Mouse (Mus musculus): ENCODE results near the gene Agfg1.
"Not testable (repeated sequence)": the region's sequence is repeated elsewhere in the genome, so short reads cannot be mapped to it uniquely, and the experiment has no call there.

The Agfg1 gene

GRCm38 (mm10) chr1:82901201-82901600, 61.9 kb downstream of the Agfg1 start:
- DNase-seq (ENCODE audit: low read depth, low spot score), result no peak

DNA sequence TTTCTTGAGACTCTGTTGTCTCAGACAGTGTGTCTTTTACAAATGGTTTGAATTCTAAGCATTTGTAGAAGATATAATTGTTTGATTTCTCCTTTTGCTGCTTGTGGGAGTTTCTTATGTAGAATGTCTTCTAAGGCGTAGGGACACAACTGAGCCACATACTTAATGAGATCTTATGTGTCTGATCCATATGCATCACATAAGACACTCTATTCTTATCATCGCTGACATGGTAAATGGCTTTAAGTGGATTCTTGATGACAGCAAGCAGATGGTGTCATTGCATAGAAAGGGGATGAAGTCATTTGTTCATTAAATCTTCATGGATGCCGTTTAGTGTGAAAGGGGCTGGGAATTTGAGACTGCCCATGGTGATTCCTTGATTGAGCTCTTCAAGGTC, 66.6 kb downstream of the Agfg1 start:
- no peak for DNase-seq (ENCODE audit: low read depth, low spot score)

DNA sequence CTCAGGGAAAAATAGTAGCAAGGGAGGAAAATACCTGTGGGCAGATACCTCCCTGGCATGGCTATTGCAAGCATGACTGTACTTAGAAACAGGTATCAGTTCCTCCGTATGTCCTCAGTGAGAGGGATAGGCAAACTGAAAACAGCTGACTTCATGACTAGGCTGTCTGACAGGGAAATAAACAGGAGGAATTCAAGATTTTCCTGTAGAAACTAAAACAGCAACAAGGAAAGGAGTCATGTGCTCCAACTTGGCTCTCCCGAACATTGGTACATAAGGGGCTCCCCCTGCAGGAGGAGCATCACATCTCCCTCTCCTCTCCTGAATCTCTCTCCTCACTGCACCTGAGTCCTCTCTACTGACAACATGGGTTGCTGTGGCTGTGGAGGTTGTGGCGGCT, 73.7 kb downstream of the Agfg1 start, which contains the start of gene A030005L19Rik:
TSS of gene A030005L19Rik (plus strand) at position 301 of the 400 bp plus-strand sequence.
- DNase-seq (ENCODE audit: low read depth, low spot score), result peak; percentile 38

DNA sequence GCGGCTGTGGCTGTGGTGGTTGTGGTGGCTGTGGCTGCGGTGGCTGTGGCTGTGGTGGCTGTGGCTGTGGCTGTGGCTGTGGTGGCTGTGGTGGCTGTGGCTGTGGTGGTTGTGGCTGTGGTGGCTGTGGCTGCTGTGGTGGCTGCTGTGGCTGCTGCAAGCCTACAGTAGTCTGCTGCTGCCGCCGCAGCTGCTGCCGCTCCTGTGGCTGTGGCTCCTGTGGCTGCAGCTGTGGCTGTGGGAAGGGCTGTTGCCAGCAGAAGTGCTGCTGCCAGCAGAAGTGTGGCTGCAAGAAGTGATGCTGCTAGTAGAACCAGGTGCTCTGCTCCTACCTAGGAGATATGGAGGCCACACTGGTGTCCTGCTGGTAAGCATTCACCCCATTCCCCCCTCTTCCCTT, 74.2 kb downstream of the Agfg1 start:
- DNase-seq (ENCODE audit: low read depth, low spot score), result not testable (repeated sequence)

DNA sequence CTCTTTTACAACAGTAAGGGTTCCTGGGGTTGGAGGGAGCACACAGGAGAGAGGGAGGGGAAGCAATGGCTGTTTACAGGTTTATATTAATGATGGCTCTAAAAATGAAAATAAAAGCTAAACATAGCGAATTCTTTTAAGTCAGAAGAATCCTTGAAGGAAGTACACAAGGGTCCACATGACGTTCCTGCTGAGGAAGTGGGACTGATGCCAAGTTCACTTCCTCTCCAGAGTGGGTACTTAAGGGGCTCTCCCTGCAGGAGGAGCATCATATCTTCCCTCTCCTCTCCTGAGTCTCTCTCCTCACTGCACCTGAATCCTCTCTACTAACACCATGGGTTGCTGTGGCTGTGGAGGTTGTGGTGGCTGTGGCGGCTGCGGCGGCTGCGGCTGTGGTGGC, 85.4 kb downstream of the Agfg1 start, which contains the start of gene A030014E15Rik:
TSS of gene A030014E15Rik (plus strand) at position 268 of the 400 bp plus-strand sequence.
- no peak for DNase-seq (ENCODE audit: low read depth, low spot score)

- not testable (repeated sequence) for DNase-seq (ENCODE audit: low read depth, low spot score)
Measured at GRCm38 (mm10) chr1:82930558-82930957, 91.3 kb downstream of the Agfg1 start.

- DNase-seq (ENCODE audit: low read depth, low spot score), result not testable (repeated sequence)
Measured at GRCm38 (mm10) chr1:82931326-82931725, 92.0 kb downstream of the Agfg1 start, which contains the start of gene Gm6217. Gene Gm6217, minus strand, starts transcription at chr1:82931399.

DNA sequence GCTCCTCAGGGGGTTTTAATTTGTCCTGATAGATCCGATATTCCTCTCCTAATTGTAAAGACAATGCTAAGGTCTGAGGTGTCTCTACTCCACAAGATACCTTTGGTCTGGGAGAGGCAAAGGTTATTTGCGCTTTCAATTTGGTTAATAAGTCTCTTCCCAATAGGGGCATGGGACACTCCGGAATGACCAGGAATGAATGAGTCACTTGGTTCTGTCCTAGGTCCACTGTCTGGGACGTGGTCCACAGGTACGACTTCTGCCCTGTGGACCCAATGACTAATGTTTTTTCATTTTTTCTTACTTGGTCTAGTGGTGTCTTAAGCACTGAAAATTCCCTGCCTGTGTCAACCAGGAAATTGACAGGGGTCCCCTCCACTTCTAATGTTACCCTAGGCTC, 99.4 kb downstream of the Agfg1 start:
- DNase-seq (ENCODE audit: low read depth, low spot score), result no peak

- DNase-seq (ENCODE audit: low read depth, low spot score), result not testable (repeated sequence)
Measured at GRCm38 (mm10) chr1:82942505-82942904, 103.2 kb downstream of the Agfg1 start.

DNA sequence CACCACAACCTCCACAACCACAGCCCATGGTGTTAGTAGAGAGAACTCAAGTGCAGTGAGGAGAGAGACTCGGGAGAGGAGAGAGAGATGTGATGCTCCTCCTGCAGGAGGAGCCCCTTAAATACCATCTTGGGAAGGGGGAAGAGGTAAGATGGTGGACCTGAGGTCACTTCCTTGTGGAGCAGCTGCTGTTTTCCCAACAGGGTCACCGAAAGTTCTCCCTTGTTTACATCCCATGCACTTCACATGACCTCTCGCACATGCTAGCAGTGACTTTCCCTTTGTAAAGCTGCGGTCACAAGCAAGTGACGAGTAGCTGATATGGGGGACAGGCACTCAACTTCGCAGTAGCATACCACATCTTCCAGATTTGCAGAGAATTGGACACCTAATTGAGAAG, 104.0 kb downstream of the Agfg1 start, which contains the start of gene A030003K21Rik:
TSS of gene A030003K21Rik (minus strand) at position 94 of the 400 bp plus-strand sequence.
- DNase-seq (ENCODE audit: low read depth, low spot score), result not testable (repeated sequence)

GRCm38 (mm10) chr1:82946029-82946428, 106.7 kb downstream of the Agfg1 start:
- not testable (repeated sequence) for DNase-seq (ENCODE audit: low read depth, low spot score)

GRCm38 (mm10) chr1:82948601-82949000, 109.3 kb downstream of the Agfg1 start:
- DNase-seq (ENCODE audit: low read depth, low spot score), result peak; percentile 64

Measured in ZHBTc4 (cell line).